Mouse (Mus musculus) cerebellum, adult 2 months (tissue): ENCODE measurements around the gene Taar7b. TPM values are rescaled to one million over a fixed set of nuclear protein-coding genes. Genes with fewer than 3 reads are reported as not detected.

Experiments
- DNase-seq, 2 experiments: peaks; one replicate each; pipeline ENCODE4 v3.0.0; 2021
- H3K27ac ChIP-seq: fragments of 200-500 bp; 2 replicates; pipeline ENCODE4 v1.5.1; 2012; ENCODE audit warnings: low read length, control low read depth, inconsistent platforms; ENCODE audit not compliant: insufficient read depth
- H3K27me3 ChIP-seq: fragments of 200-500 bp; 2 replicates; pipeline ENCODE4 v1.6.1; 2012; ENCODE audit warnings: inconsistent platforms, mild to moderate bottlenecking, low read length, moderate library complexity; ENCODE audit not compliant: control insufficient read depth, insufficient read depth
- H3K4me1 ChIP-seq: fragments of 200-500 bp; 2 replicates; pipeline ENCODE4 v1.6.1; 2011; ENCODE audit warnings: low read length; ENCODE audit not compliant: control insufficient read depth, insufficient read depth
- H3K4me3 ChIP-seq: fragments of 200-500 bp; replicated peaks from 2 replicates; pipeline ENCODE3; 2011; ENCODE audit warnings: mild to moderate bottlenecking, low read depth, low read length, control low read depth; ENCODE audit not compliant: insufficient read depth
- CTCF ChIP-seq: fragments of 200-500 bp; IDR thresholded peaks from 2 replicates; pipeline ENCODE4 v1.5.1; 2011; ENCODE audit warnings: low read depth, mild to moderate bottlenecking, control low read depth, low read length, moderate library complexity, borderline replicate concordance; ENCODE audit not compliant: insufficient read depth
- POLR2A ChIP-seq: fragments of 200-500 bp; IDR thresholded peaks from 2 replicates; pipeline ENCODE4 v1.6.1; 2011; ENCODE audit warnings: low read length, control low read depth, borderline replicate concordance; ENCODE audit not compliant: insufficient read depth
- WGBS: fragments of 180-500 bp; shearing (Covaris S2); methylation state at CpG from one replicate; pipeline ENCODE4 v1.1.7; 2018; 5-methylcytosine and 5-hydroxymethylcytosine counted together
- polyA plus RNA-seq: library from polyadenylated mRNA; depleted of rRNA; stranded (reverse); fragments of >200 nt; gene quantifications from 2 replicates; pipeline ENCODE4 v1.2.3, GENCODE M21; 2012; rRNA removed

Gene Taar7b
- polyA plus RNA-seq, 1 experiment = not detected

DNA sequence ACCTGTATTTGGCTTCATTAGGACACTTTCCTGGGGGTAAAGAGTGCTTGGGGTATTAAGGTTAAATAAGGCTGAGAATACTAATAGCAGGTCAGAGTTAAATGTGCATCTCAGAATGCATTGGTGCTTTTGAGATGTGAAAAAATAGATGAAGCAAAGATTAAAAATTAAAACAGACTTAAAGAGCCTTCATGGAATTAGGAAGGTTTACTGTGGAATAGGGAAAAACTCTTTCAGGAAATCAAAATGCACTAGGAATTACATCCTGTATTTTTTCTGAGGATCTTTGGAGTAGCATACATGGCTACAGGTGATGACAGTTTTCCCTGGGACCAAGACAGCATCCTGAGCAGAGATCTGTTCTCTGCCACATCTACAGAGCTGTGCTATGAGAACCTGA is 27.2 kb downstream of the Taar7b start, which contains the start of gene Taar7d:
Taar7d (plus strand) TSS at position 301 of the 400 bp plus-strand sequence.
- DNase-seq = no peak
- Histone ChIP-seq H3K27ac (no peak within 1 kb of the TSS), H3K4me3 (no peak within 1 kb of the TSS), H3K4me1 (no peaks in the 10 kb centered on the region), H3K27me3 (no peaks in the 10 kb centered on the region)
- TF ChIP-seq POLR2A = no peak
- TF ChIP-seq CTCF = no peak

DNA sequence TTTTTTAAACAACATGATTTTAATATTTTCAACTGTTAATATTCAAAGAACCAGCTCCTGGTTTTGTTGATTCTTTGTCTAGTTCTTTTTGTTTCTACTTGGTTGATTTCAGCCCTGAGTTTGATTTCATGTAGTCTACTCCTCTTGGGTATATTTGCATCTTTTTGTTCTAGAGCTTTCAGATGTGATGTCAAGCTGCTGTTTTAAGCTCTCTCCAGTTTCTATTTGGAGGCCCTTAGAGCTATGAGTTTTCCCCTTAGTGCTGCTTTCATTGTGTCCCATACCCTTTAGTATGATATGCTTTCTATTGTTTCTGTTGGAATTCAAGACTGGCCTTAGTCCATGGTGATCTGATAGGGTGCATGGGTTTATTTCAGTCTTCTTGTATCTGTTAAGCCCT is 31.6 kb downstream of the Taar7b start:
- no peaks in the 10 kb centered on the region for H3K27me3 ChIP-seq
- no peak overlapping the region for H3K4me3 ChIP-seq
- DNase-seq = no peak
- H3K4me1 ChIP-seq = no peaks in the 10 kb centered on the region
- TF ChIP-seq CTCF (no peak), POLR2A (no peak)
- H3K27ac ChIP-seq = no peak overlapping the region

DNA sequence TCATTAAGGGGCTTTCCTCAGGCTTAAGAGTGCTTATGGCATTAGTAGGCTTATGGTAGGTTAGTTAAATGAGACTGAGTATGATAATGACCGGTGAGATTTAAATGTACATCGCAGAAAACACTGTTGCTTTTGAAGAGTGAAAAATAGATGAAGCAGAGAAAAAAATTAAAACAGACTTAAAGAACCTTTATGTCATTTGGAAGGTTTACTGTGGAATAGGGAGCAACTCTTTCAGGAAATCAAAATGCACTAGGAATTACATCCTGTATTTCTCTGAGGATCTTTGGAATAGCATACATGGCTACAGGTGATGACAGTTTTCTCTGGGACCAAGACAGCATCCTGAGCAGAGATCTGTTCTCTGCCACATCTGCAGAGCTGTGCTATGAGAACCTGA is 37.6 kb downstream of the Taar7b start, which contains the start of gene Taar7e:
Taar7e (plus strand) TSS at position 301 of the 400 bp plus-strand sequence.
- H3K4me1 ChIP-seq = no peaks in the 10 kb centered on the region
- TF ChIP-seq CTCF (no peak), POLR2A (no peak)
- H3K27ac ChIP-seq = no peak within 1 kb of the TSS
- H3K27me3 ChIP-seq = no peaks in the 10 kb centered on the region
- DNase-seq = no peak
- WGBS = 97% methylated on average over 2 of the region's 2 CpGs
- H3K4me3 ChIP-seq = no peak within 1 kb of the TSS

DNA sequence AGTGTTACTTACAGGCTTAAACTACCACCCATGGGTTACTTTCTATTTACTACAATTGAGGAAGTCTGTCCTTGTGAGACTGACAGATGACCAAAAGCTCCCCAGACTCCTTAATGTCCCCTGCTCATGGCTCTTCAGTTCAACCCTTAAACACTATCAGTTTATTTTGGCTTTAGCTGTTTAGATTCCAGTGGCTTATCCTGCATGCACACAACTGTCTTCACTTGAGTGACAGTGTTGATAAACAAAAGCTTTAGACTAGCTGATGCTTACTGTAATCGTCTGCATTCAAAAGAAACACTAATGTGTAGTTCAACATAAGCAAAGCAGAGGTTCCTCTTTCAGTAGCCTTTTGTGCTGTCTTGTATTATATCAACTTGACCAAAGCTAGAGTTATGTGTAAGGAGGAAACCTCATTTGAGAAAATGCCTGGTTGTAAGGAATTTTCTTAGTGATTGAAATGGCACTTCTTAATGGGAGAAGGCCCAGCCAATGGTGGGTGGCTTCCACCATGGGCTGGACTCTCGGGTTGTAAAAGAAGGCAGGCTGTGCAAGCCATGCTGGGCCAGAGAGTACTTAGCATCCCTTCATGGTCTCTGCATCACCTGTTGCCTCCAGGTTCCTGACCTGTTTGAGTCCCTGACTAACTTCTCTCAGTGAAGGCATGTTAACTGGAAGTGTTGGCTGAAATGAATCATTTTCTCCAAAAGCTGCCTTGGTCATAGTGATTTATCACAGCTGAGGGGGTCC is 40.6 kb downstream of the Taar7b start:
- H3K4me1 ChIP-seq = no peaks in the 10 kb centered on the region
- no peak for DNase-seq
- no peaks in the 10 kb centered on the region for H3K27me3 ChIP-seq
- WGBS = 85% methylated on average over 2 of the region's 2 CpGs
- no peak overlapping the region for H3K27ac ChIP-seq
- no peak for TF ChIP-seq POLR2A
- TF ChIP-seq CTCF = no peak
- H3K4me3 ChIP-seq = no peak overlapping the region

DNA sequence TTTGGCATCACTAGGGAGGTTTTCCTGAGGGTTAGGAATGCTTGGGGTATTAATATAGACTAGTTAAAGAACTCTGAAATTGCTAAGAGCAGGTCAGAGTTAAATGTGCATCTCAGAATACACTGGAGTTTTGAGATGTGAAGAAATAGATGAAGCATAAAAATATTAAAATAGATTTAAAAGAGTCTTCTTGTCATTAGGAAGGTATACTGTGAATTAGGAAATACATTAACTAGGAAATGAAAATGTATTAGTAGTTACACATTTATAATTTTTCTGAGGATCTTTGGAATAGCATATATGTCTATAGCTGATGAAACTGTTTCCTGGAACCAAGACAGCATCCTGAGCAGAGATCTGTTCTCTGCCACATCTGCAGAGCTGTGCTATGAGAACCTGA is 49.5 kb downstream of the Taar7b start, which contains the start of gene Taar7f:
Taar7f (plus strand) TSS at position 301 of the 400 bp plus-strand sequence.
- DNase-seq = no peak
- TF ChIP-seq CTCF (no peak), POLR2A (no peak)
- no peak within 1 kb of the TSS for H3K27ac ChIP-seq
- H3K4me1 ChIP-seq = 0 out of 2 replicates have a peak, but pooled peaks cover 4% of the 10 kb centered on the region
- H3K27me3 ChIP-seq = no peaks in the 10 kb centered on the region
- no peak within 1 kb of the TSS for H3K4me3 ChIP-seq

Other genes starting within 250 kb of the Taar7b start
- gene Rps12, start 212.7 kb upstream of the Taar7b start, polyA plus RNA-seq = 979 and 1,058 TPM in 2 replicates
- gene Slc18b1, start 203.0 kb upstream of the Taar7b start, polyA plus RNA-seq = 17.6 and 18.1 TPM in 2 replicates
- gene Vnn3, start 148.5 kb upstream of the Taar7b start, polyA plus RNA-seq = 0.05 TPM in 1 of 2 replicates, not detected in the other
- gene Vnn1, start 105.3 kb upstream of the Taar7b start, polyA plus RNA-seq = 0.05 and 0.11 TPM in 2 replicates
- not detected in 2 replicates for gene Taar1, start 79.6 kb upstream of the Taar7b start, polyA plus RNA-seq
- not detected in 2 replicates for gene Taar2, start 61.4 kb upstream of the Taar7b start, polyA plus RNA-seq
- not detected in 2 replicates for gene Taar3, start 50.4 kb upstream of the Taar7b start, polyA plus RNA-seq
- gene Taar4, start 39.4 kb upstream of the Taar7b start, polyA plus RNA-seq = not detected in 2 replicates
- gene Taar5, start 29.2 kb upstream of the Taar7b start, polyA plus RNA-seq = not detected in 2 replicates
- not detected in 2 replicates for gene Taar6, start 14.3 kb upstream of the Taar7b start, polyA plus RNA-seq
- not detected in 2 replicates for gene Taar7a, start 6.5 kb upstream of the Taar7b start, polyA plus RNA-seq
- not detected in 2 replicates for gene Taar7d, start 27.3 kb downstream of the Taar7b start, polyA plus RNA-seq
- gene Taar7e, start 37.7 kb downstream of the Taar7b start, polyA plus RNA-seq = not detected in 2 replicates
- not detected in 2 replicates for gene Taar7f, start 49.6 kb downstream of the Taar7b start, polyA plus RNA-seq
- not detected in 2 replicates for gene Taar8a, start 76.6 kb downstream of the Taar7b start, polyA plus RNA-seq
- gene Taar8b, start 92.4 kb downstream of the Taar7b start, polyA plus RNA-seq = not detected in 2 replicates
- not detected in 2 replicates for gene Taar8c, start 102.0 kb downstream of the Taar7b start, polyA plus RNA-seq
- gene Taar9, start 109.6 kb downstream of the Taar7b start, polyA plus RNA-seq = not detected in 2 replicates
- gene Stx7, start 149.4 kb downstream of the Taar7b start, polyA plus RNA-seq = 146 and 147 TPM in 2 replicates
- 1.7 and 3.5 TPM in 2 replicates for gene Moxd1, start 223.6 kb downstream of the Taar7b start, polyA plus RNA-seq